Mouse (Mus musculus) embryonic facial prominence, embryonic 14.5 days (tissue): ENCODE measurements around the gene Rfx3. TPM values are rescaled to one million over a fixed set of nuclear protein-coding genes. Genes with fewer than 3 reads are reported as not detected.

ENCODE experiments used
- ATAC-seq: fragments of 200-750 bp; cut with Nextera tagmentation; 2 replicates; pipeline ENCODE4 v1.8.0; 2017; ENCODE audit warnings: low read depth, moderate number of reproducible peaks, moderate TSS enrichment
- DNase-seq: peaks from one replicate; pipeline ENCODE4 v3.0.0-alpha.2; 2015; ENCODE audit warnings: low spot score
- H3K27ac ChIP-seq: fragments of 300-500 bp; sonication (generic); replicated peaks from 2 replicates; pipeline ENCODE4 v1.5.1; 2014; ENCODE audit warnings: low read depth, mild to moderate bottlenecking, low read length, moderate library complexity
- H3K27me3 ChIP-seq: fragments of 300-500 bp; sonication (generic); replicated peaks from 2 replicates; pipeline ENCODE4 v1.6.1; 2014; ENCODE audit warnings: low read length; ENCODE audit not compliant: control insufficient read depth, insufficient read depth
- H3K36me3 ChIP-seq: fragments of 300-500 bp; sonication (generic); 2 replicates; pipeline ENCODE4 v1.6.1; 2014; ENCODE audit warnings: low read length, mixed read lengths; ENCODE audit not compliant: control insufficient read depth, insufficient read depth
- H3K4me1 ChIP-seq: fragments of 300-500 bp; sonication (generic); 2 replicates; pipeline ENCODE4 v1.6.1; 2014; ENCODE audit warnings: antibody characterized with exemption, low read length; ENCODE audit not compliant: control insufficient read depth, insufficient read depth
- H3K4me2 ChIP-seq: fragments of 300-500 bp; sonication (generic); 2 replicates; pipeline ENCODE4 v1.6.1; 2014; ENCODE audit warnings: low read depth, mild to moderate bottlenecking, low read length, moderate library complexity, mixed read lengths
- H3K4me3 ChIP-seq: fragments of 300-500 bp; sonication (generic); 2 replicates; pipeline ENCODE4 v1.5.1; 2014; ENCODE audit warnings: low read depth, mild to moderate bottlenecking, low read length
- H3K9ac ChIP-seq: fragments of 300-500 bp; sonication (generic); 2 replicates; pipeline ENCODE4 v1.6.1; 2014; ENCODE audit warnings: low read depth, mild to moderate bottlenecking, low read length, moderate library complexity, mixed read lengths
- H3K9me3 ChIP-seq: fragments of 300-500 bp; sonication (generic); 2 replicates; pipeline ENCODE4 v1.6.1; 2016; ENCODE audit warnings: low read length; ENCODE audit not compliant: control insufficient read depth
- WGBS: fragments of 180-500 bp; shearing (Covaris S2); extraction: QIAGEN DNeasy Blood & Tissue Kit; methylation state at CpG from one replicate; pipeline ENCODE4 v1.1.7; 2014; 5-methylcytosine and 5-hydroxymethylcytosine counted together
- polyA plus RNA-seq: library from polyadenylated mRNA; unstranded; fragments of >200 nt; fragmentation: Nextera tagmentation; extraction: Ambion mirVana; gene quantifications from 2 replicates; pipeline ENCODE4 v1.2.1, GENCODE M21; 2014

Rfx3 gene
- polyA plus RNA-seq, 1 experiment from 2014 or later, result 9.1 TPM

DNA sequence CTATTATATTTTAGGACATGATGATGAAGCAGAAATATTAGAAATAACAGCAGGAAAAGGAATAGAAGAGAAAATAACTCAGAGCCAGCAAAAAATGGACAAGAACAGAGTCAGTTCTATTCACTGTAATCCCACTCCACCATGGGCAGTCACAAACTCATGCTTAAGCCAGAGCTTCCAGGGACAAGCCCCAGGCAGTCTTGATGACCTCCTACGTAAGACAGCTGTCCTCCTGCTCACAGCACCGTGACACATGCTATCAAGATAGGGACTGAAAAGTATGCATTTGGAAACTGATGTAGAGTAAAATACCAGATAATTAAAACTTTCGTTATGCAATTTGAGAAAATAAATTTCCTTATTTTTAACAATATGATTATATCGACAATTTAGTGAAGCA lies 172.9 kb downstream of the Rfx3 start:
- Histone ChIP-seq H3K4me1 (no peaks in the 10 kb centered on the region), H3K9ac (no peak overlapping the region), H3K4me2 (no peak overlapping the region), H3K27ac (no peak overlapping the region), H3K27me3 (no peaks in the 10 kb centered on the region), H3K9me3 (no peaks in the 10 kb centered on the region), H3K36me3 (no peaks in the 10 kb centered on the region), H3K4me3 (no peak overlapping the region)
- 75% methylated on average over 4 of the region's 4 CpGs for WGBS
- DNase-seq (no peak), ATAC-seq (no peak)

DNA sequence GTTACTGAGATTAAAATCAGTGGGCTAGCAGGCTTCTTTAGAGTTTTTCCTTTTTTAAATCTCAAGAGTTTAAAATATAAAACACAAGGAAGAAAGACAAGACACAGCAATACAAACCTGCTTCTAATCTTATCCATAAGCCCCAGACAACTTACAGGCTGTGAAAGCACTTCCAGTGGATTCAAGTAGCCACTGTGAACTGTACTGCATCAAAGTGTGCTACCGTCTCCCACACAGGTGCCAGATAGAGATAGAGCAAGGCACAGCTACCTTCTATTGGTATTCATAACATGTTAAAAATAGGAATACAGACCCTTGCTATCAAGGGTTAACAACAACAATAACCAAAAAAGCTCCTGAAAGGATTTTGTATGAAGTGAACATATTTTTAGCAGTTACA lies 178.5 kb downstream of the Rfx3 start:
- Histone ChIP-seq H3K4me3 (no peak overlapping the region), H3K4me2 (no peak overlapping the region), H3K4me1 (no peaks in the 10 kb centered on the region), H3K9me3 (no peaks in the 10 kb centered on the region), H3K27me3 (no peaks in the 10 kb centered on the region), H3K36me3 (no peaks in the 10 kb centered on the region), H3K27ac (no peak overlapping the region), H3K9ac (no peak overlapping the region)
- ATAC-seq, result no peak
- WGBS, result 69% methylated on average over 1 of the region's 1 CpGs
- no peak for DNase-seq

DNA sequence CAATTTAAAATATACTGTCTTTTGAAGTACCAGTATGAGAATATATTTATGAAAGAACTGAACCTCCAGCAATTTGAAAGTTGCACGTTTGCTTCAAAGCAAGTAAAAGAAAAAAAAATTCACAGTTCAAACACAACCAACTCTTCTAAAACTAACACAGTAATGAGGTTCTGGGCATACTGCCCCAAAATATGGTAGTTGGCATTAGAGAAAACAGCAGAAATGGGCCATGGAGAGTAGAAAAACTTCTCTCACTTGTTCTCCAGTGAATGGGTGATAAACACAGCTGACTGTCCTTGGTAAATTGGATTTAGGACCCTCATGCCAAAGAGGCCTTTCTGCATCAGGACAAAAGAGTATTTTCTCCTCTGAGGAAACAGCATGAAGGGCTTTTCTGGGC lies 182.7 kb downstream of the Rfx3 start:
- H3K9ac ChIP-seq, result no peak overlapping the region

DNA sequence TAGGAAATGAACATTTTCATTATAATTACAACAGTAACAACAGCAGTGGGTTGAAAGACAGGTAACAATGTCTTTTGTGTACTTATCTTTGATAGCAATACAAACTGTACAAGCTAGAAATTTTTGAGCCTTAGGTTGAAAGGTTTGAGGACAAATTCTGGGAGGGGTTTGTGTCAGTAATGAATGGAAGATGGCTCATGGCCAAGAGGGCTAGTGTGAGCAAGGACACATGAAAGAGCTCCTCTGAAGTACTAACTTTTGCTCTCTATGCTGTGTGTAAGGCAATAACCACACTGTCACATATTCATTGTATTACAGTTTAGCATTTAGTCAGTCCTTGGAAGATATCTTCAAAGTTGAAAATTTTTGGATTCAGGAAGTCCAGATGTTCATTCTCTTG lies 193.3 kb downstream of the Rfx3 start:
- Histone ChIP-seq H3K27ac (no peak overlapping the region), H3K9ac (no peak overlapping the region), H3K4me3 (no peak overlapping the region), H3K9me3 (peaks cover 2% of the 10 kb centered on the region), H3K4me1 (no peaks in the 10 kb centered on the region), H3K4me2 (no peak overlapping the region), H3K36me3 (peaks cover 25% of the 10 kb centered on the region), H3K27me3 (no peaks in the 10 kb centered on the region)
- ATAC-seq, result no peak
- DNase-seq, result no peak

More for the DNA sequence above, 182.7 kb downstream of the Rfx3 start:
- WGBS, result 67% methylated on average over 1 of the region's 1 CpGs
- Histone ChIP-seq H3K4me1 (no peaks in the 10 kb centered on the region), H3K4me3 (no peak overlapping the region), H3K27ac (no peak overlapping the region), H3K27me3 (no peaks in the 10 kb centered on the region), H3K9me3 (no peaks in the 10 kb centered on the region), H3K36me3 (peaks cover 17% of the 10 kb centered on the region; the same call in 1 of the 2 replicates), H3K4me2 (no peak overlapping the region)
- ATAC-seq, result no peak
- no peak for DNase-seq

DNA sequence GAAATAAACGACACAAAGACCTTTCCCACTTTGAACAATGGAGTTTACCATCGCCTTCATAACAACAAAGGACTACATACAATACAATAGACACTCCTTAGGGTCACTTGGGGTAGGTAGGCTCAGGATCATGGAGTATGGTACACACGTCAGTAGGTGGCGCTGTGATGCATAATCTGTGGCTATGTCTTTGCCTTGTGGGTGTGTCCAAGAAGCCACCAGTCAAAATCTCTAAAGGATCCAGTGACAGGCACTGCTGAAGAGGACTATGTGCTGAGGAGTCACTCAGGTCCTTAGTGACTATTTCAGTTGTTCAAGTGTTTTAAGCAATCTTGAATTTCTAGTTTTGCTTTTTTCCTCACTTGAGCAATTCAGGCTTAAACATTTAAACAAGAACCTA lies 230.9 kb downstream of the Rfx3 start:
- H3K27ac ChIP-seq, result no peak overlapping the region

DNA sequence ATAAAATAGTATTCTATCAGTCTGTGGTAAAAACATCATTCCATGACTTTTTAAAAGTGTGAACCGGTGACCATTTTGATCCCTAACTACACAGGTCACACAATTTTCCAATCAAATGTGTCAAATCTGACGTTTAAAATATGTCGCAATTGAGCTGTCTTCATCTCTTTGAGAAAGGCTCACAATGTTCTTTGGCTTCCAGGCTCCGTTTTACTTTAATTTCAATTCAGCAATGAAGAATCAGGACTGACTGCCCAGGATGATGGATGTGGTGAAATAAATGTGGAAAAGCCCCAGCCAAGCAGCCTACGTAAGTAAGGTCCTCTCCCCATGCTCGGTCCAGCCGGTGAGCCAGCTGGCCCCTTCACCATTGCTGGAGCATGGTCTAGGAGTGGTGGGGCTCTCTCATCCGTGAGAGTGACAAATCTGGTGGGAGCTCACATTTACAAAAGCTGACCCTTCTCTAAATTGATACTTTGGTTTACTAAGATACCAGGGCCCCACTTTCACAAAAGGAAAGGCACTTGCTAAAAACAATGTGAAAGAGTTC lies 240.2 kb downstream of the Rfx3 start:
- Histone ChIP-seq H3K27me3 (no peaks in the 10 kb centered on the region), H3K4me1 (no peaks in the 10 kb centered on the region), H3K27ac (no peak overlapping the region), H3K4me3 (no peak overlapping the region), H3K9ac (no peak overlapping the region), H3K36me3 (peaks cover 30% of the 10 kb centered on the region; the same call in 1 of the 2 replicates), H3K9me3 (no peaks in the 10 kb centered on the region), H3K4me2 (no peak overlapping the region)
- DNase-seq, result no peak
- ATAC-seq, result no peak
- WGBS, result 80% methylated on average over 8 of the region's 8 CpGs

More for the DNA sequence above, 230.9 kb downstream of the Rfx3 start:
- 0 out of 2 replicates have a peak, but pooled peaks cover 5% of the 10 kb centered on the region for H3K9me3 ChIP-seq
- no peak overlapping the region for H3K4me2 ChIP-seq
- DNase-seq, result no peak
- H3K36me3 ChIP-seq, result peaks cover 17% of the 10 kb centered on the region; the same call in 1 of the 2 replicates
- H3K4me3 ChIP-seq, result no peak overlapping the region
- no peaks in the 10 kb centered on the region; the same call in none of the 2 replicates for H3K4me1 ChIP-seq
- H3K27me3 ChIP-seq, result no peaks in the 10 kb centered on the region
- H3K9ac ChIP-seq, result no peak overlapping the region
- no peak for ATAC-seq
- WGBS, result 67% methylated on average over 4 of the region's 4 CpGs

DNA sequence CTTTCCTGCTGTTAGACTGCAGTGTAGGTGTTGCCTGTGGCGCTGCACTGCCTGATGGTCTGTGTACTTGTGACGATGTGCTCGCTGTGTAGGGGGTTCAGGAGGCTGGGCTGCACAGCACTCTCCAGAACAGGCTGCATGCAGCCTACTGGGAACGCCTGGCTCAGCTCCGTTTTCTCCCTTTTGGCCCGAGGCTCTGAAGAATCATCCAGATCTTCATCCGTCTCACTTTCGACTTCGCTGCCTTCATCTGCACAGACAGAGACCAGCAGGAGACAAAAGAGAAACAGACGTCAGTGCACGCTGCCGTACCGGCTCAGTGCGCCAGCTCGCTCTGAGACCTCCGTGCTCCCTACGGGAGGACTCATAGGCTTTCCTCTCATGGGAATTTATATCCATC lies 242.5 kb downstream of the Rfx3 start:
- no peak for DNase-seq
- WGBS, result 71% methylated on average over 17 of the region's 17 CpGs
- no peak for ATAC-seq

DNA sequence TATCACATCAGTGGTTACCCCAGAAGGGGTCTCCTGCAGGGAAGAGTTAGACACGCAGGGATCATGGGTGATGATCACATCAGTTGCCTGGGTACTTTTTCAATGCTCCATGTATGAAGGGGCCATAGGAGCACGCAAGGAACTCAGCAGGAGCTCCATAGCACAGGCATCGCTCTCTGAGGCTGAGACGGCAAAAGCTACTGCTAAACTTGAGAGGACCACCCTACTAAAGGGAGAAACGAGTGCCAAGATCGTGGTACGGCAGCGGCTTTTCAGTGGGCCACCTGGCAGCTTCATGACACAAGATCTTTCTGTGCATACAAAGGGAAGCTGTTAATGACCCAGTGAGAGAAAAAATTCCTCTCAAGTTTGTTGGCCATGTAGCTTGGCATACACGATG lies 250.7 kb downstream of the Rfx3 start:
- H3K9me3 ChIP-seq, result no peaks in the 10 kb centered on the region
- H3K4me2 ChIP-seq, result no peak overlapping the region
- no peaks in the 10 kb centered on the region for H3K27me3 ChIP-seq
- H3K36me3 ChIP-seq, result peaks cover 13% of the 10 kb centered on the region; the same call in 1 of the 2 replicates
- H3K4me3 ChIP-seq, result no peak overlapping the region
- no peaks in the 10 kb centered on the region for H3K4me1 ChIP-seq
- 92% methylated on average over 9 of the region's 9 CpGs for WGBS
- DNase-seq (no peak), ATAC-seq (no peak)
- no peak overlapping the region for H3K9ac ChIP-seq
- no peak overlapping the region for H3K27ac ChIP-seq

More for the DNA sequence above, 242.5 kb downstream of the Rfx3 start:
- Histone ChIP-seq H3K27ac (no peak overlapping the region), H3K9ac (no peak overlapping the region), H3K36me3 (peaks cover 44% of the 10 kb centered on the region; the same call in 1 of the 2 replicates), H3K9me3 (no peaks in the 10 kb centered on the region), H3K4me2 (no peak overlapping the region), H3K27me3 (no peaks in the 10 kb centered on the region), H3K4me1 (no peaks in the 10 kb centered on the region), H3K4me3 (no peak overlapping the region)

DNA sequence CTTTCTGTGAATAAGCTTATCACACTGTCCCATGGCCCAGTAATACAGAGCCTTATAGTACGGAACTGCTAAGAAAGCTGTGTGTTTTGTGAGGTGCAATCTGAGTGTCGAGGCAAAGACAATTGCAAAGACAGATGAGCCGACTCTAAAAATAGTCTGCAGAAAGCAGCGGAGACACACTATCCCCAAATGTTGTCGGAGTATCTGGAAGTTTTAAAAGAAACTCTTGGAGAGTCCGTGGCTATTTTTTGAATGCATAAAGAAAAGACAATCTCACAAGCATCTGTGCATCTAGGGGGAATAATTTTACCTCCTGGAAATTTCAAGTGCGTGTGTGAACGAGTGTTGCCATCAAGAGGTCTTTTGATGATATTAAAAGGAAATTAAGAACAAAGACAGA lies 251.6 kb downstream of the Rfx3 start:
- WGBS, result 69% methylated on average over 8 of the region's 8 CpGs
- Histone ChIP-seq H3K4me2 (no peak overlapping the region), H3K27me3 (no peaks in the 10 kb centered on the region), H3K9me3 (no peaks in the 10 kb centered on the region), H3K27ac (no peak overlapping the region), H3K9ac (no peak overlapping the region), H3K36me3 (peaks cover 6% of the 10 kb centered on the region; the same call in 1 of the 2 replicates), H3K4me1 (no peaks in the 10 kb centered on the region), H3K4me3 (no peak overlapping the region)
- ATAC-seq (no peak), DNase-seq (no peak)
